Mouse (Mus musculus) kidney, postnatal 10 days (tissue): Measurements from ENCODE around the gene Pik3r1.

Experiments
- DNase-seq: peaks from one replicate; pipeline ENCODE4 v3.0.0; 2021; ENCODE audit warnings: mixed read lengths

Gene Pik3r1

GRCm38 (mm10) chr13:101766605-101767012 lies 1.4 kb downstream of the Pik3r1 start:
- DNase-seq = no peak

DNA sequence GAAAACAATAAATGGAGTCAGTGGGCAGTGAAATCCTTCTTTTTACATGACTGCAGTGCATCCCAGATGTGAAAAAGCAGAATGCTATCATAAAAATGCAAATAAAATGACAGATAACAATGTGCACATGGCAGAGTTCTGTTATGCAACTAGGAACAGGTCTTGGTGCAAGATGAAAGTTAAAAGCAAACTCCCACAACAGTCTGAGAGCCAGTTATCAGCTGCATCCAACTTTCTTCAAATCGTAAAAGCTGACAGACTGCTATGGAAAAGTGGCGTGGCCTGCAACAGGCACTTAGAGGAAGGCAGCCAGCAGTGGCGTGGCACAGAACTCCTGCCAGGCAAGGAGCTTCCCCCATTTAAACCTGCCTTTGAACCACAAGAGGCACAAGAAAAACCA lies 2.0 kb downstream of the Pik3r1 start:
- peak; percentile 45 for DNase-seq

- DNase-seq = peak; percentile 71
Observed at GRCm38 (mm10) chr13:101764111-101764510, 3.9 kb downstream of the Pik3r1 start.

DNA sequence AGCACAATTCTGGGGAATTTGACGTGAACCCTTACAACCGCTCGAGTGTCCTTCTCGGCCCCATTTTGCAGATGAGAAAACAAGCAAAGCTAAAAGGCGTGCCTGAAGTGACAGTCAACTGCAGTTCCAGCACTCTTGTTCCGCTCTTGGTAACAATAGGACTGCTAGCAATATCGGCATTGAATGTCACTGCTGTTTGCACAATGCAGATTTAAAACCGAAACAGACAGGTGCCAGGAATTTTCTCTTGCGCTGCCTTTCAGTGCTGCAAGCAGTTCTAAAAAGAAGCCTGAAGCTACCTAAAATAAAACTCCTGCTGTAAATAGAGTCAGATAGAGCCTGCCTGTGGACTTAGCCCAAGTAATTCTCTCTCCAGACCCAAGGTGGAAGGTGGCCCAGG lies 4.3 kb downstream of the Pik3r1 start:
- no peak for DNase-seq

GRCm38 (mm10) chr13:101763149-101763548 lies 4.9 kb downstream of the Pik3r1 start:
- DNase-seq = no peak

GRCm38 (mm10) chr13:101761617-101762016 lies 6.4 kb downstream of the Pik3r1 start:
- no peak for DNase-seq

DNA sequence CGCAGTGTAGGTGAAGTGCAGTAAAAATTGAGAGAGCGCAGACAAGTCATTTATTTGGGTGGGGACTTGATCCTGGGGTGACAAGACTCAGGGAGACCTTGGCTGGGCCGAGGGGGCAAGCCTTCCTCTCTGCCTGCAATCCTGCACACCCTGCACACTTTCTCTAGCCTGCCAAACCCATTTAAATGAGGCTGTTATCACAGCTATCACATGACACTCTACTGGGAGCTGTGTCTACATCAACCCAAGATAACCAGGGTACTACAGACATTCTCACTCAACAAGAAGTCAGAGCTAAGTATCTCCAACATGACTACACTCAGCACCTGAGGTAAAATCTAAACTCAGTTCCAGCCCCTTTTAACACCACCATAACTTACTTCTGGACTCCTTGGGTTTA lies 7.1 kb downstream of the Pik3r1 start:
- no peak for DNase-seq

GRCm38 (mm10) chr13:101760001-101760687 lies 7.9 kb downstream of the Pik3r1 start:
- DNase-seq = no peak

GRCm38 (mm10) chr13:101759281-101759871 lies 8.6 kb downstream of the Pik3r1 start:
- no peak for DNase-seq

DNA sequence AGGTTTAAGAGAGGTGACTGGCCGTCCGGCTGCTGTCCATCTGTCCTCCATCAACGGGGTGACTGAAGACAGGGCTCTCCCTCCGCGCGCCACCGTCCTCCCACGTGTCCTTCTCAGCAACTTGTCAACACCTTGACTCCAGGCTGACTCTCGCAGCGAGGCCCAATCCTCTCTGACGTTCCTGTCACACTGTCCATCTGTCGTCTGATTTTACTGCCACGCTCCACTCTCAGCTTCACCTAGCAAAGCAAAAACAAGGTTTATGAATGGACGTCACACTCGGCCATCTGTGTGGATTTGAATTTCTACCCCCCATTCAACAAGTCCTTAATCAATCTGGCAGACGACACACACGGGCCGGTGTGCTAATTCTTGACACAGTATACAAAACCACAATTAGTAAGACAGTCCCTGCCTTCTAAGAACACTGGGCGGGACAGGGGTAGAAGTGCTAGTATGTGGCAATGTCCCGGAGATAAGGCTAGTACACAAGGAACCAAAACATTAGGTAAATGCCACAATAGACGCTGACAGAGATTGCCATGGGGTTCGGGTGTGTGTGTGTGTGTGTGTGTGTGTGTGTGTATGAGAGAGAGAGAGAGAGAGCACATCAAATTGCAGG lies 10.1 kb downstream of the Pik3r1 start:
- peak; percentile 32 for DNase-seq

DNA sequence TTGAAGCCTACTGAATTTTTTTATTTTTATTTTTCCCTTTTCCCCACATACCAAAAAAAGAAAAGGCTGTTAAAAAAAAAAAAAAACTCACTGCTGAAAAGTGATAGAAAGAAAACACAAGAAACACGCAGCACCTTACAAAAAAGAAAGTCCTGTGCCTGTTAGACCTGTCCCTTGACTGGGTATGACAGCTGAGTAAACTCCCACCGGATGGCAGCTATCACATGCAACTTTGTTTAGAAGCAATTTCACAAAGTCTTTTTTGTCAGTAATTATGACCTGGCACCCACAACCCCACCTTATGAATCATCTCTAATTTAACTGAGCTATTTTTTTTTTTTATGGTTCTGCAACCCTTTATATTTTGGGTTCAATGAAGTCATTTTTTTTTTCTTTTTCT lies 12.8 kb downstream of the Pik3r1 start:
- DNase-seq = no peak

DNA sequence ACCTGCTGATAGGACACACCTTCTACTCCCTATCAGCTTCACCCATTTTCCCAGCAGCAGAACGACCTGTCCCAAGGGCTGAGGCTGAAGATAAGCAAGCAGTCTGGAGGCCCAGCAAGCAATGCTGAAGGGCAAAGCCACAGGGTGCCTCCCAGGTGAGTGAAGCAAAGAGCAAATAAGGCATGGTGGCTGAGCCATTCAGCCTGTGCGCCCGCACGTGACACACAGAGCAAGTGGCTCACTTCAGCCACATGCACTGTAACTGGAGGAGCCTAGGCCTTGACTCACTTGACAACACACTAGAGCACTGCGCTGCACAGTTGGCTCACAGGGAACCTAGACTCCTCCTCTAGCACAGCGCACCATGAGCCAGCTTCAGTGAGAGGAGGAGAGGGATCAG lies 14.4 kb downstream of the Pik3r1 start:
- DNase-seq = peak; percentile 35

- DNase-seq = no peak
Observed at GRCm38 (mm10) chr13:101751816-101752215, 16.2 kb downstream of the Pik3r1 start.

GRCm38 (mm10) chr13:101746012-101746595 lies 21.9 kb downstream of the Pik3r1 start:
- no peak for DNase-seq

DNA sequence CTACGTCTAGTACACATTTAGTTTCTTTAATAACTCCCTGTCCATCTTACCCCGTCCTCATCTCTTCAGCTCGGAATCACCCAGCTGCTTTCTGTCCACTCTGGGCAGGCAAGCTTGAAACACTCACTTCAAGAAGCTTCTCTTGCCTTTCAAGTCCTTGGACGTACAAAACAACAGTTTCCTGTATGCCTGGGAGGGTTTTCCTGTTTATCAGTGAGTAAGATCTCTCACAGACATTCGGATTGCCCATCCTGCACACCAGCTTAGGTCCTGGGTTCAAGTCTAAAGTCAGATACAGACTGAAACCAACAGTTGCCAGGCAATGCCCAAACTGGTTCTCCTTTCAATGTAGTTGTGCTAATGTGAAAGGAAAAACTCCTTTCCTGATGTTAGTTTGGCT lies 23.1 kb downstream of the Pik3r1 start:
- DNase-seq = no peak

GRCm38 (mm10) chr13:101744053-101744452 lies 24.0 kb downstream of the Pik3r1 start:
- DNase-seq = no peak

GRCm38 (mm10) chr13:101743247-101743646 lies 24.8 kb downstream of the Pik3r1 start:
- no peak for DNase-seq

DNA sequence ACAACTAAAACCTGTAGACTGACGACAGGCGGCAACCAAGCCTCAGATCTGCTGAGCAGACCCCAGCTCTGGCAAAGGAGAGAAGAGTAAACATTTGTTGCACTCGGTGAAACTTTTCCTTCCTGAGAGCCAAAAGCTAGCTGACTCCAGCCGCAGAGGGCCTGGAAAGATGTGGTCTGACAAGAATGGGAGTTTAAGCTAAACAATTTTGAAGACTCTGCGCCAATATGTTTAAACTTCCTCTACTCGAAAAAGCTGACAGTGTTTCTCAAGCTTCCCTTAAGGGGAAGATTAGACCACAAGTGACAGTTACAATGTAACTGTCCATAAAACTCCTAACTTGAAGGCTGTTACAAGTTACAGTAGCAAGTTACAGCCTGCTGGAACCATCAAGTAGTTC lies 25.4 kb downstream of the Pik3r1 start:
- DNase-seq = no peak

DNA sequence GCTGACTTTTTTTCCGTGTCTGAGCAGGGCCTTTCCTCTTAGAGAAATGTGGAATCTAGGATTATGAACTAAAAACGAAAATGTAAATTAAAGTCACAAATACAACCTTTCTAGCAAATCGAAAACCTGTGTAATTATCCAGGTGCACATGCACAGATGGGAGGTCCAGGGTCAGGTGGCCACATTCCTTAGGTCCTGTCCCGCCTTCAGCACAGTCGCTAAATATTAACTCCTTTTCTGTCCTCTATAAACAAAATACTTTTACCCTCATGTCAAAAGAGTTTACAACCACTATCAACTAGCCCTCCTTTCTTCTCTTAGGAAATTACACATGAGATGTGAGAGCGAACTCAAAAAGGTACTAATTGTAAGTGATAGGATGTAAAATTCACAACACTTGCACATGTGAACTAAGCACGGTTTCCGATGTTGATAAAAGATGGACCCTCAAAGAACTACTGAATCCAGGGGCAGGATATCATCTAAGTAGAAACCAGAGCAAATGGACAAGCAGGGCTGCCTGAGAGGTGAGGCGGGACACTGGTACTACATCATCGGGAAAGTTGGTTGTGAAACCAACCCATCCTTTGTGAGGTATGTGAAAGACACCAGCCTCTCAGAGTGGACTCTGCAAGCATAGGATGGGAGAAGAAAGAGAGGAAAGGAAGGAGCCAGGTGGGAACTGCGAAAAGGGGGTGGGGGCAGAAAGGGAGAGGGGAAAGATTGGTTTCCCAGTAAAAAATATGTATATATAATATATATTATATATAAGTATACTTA lies 26.3 kb downstream of the Pik3r1 start:
- no peak for DNase-seq

GRCm38 (mm10) chr13:101739732-101740381 lies 28.2 kb downstream of the Pik3r1 start:
- peak; percentile 54 for DNase-seq

DNA sequence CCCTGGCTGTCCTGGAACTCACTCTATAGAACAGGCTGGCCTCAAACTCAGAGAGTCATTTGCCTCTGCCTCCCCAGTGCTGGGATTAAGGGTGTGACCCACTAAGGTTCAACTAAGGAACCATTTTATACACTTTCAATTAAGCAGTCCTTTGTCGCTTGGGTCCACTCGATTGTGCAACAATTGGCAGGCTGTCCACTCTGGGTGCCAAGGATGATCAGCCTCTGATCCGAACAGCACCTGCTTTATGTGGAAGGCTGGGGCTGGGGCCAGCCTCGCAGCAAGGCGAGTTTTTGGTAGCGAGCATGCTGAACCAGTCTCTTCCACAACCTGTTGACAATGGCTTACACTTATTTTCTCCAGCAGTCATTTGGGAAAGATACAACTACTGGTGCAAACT lies 29.2 kb downstream of the Pik3r1 start:
- DNase-seq = no peak

- DNase-seq = no peak
Observed at GRCm38 (mm10) chr13:101736521-101737387, 31.3 kb downstream of the Pik3r1 start.
